Mouse (Mus musculus): ENCODE measurements around the gene Fgf14.
A peak's percentile ranks its signal among the peaks of the same experiment; 100 is the strongest.
"Not testable (repeated sequence)": the region's sequence is repeated elsewhere in the genome, so short reads cannot be mapped to it uniquely, and the experiment has no call there.

The Fgf14 gene

DNA sequence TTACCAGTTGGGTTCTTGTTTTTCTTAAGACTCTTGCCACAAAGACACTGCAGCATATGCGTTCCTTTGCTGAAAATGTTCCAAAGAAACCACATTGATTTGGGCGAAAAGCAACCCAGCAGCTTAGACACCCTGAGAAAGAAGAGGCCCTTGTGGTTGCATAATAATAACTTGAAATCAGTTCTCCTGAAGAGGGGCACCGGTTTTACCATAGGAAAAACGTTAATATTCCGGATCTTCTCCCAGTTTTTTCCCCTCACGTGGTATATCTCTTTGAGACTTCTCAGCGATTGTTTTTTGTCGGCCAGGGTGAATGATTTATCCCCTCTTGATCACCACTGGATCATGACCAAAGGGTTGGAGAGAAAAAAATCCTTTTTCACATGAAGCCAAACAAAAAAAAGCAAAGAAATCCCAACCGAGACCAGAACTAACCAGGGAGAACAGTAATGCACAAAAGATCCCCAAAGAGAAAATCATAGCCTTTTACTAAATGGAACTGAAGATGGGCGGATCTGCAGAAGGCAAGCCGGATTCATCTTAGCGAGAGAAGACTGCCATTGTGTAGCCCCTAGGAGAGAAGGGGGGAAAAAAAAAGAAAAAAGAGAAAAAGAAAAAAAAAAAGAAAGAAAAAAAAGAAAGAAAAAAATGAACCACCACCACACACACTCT lies at the start of gene Fgf14:
Gene Fgf14, minus strand, starts transcription at position 622 of the 672 bp plus-strand sequence.
- no peak for DNase-seq

DNA sequence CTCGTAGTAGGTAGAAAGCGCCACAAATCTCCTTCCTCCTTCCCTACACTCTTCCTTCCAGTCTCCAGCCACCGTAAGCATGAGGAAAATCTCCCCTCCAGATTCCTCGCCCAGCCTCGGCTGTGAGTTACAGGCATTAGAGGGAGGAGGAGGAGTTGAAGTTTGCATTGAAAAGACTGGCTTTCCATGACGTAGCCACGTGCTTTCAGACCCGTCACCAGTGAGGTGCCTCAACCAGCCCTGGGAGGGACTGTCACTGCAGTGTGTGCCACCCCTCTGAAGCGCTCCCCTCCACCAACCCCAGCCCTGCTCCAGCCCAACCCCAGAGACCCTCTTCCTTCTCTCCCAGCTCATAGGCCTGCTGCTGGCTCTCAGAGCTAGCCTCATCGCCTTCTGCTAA lies 452 bp upstream of the Fgf14 start:
- DNase-seq, result peak; percentile 57

DNA sequence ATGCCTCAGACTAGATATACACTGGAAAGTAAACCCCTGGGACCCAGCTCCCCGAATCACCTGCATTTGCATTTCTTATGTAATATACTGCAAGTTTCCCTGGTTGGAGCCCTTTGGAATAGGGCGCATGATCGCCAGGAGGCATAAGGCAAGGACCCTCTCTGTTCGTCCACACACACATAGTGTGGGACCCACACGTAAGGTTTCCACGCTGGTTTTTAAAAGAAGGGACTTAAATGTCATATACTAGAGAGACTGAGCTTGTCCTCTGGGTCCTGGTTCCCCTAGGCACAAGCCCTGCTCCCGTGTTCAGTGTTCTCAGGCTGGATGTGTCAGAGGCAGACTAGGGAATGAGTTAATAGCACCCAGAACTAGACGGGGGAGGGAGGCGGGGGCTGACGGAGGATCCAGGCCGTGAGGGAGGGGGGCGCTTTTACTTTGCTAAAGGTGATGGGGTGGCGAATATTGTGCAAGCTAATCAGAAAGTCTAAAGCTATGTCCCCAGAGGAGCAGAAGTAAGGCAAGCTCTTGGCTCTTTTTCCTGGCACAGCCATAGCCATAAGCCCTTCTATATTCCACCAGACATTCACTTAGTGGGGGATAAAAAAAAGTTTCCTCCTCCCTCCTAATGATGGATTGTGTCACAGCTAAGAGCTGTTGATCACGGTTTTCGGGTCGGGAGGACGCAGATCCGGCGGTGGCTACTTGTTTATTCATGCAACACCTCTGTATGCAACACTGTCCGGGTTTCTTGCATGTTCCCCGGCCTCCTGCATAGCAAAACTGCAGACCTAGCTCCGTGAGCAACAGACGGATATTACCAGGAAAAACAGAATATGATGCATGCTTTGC lies 1.0 kb downstream of the Fgf14 start:
- peak; percentile 32 for DNase-seq

DNA sequence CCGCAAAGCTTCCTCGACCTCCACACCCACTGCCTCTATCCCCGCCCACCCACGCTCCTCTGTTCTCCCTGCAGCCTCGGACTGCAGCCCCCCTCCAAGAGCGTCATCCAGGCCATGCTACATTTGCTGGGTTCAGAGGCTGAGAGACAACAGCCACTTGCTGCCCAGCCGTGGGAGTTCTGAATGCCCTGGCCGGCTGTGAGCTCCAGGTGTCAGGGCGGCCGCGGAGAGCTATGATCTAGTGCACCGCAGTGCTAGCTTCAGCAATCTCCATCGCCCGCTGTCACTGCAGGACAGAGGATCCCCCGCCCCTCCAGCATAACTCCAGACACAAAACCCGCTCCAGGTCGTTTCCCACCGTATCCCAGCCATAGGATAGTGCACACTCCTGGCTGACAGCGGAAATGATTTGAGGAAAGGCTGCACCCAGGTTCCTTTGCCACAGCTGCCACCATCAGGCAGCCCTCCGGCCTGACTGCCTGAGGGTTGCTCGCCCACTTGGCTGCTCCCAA lies 1.7 kb downstream of the Fgf14 start:
- DNase-seq, result peak; percentile 30

DNA sequence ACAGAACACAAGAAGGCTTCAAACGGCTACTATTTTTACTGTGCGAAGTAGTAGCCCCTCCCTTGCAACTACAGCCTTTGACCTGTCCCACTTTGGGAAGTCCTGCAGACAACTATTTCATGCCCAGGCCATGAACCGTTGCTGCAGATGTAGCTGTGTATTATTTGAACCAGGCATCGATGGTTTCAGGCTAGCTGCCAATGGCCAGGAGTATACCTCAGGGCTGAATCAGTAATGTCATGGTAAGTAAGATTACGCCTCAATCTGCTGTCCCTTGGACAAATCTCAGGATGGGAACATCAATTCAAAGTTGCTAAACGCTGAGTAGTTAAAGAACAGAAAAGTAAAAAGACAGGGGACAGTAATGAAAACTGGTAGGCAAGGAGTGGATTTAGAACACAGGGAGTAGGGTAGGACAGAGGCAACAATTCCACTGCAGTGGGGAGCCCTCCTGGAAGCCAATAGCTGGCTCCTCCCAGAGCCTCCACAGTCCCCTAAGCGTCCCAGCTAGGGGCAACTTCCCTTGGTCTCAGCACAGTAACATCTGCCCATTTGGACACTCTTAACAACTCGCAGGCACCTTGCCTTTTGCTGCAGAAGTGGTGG lies 2.3 kb downstream of the Fgf14 start:
- no peak for DNase-seq

DNA sequence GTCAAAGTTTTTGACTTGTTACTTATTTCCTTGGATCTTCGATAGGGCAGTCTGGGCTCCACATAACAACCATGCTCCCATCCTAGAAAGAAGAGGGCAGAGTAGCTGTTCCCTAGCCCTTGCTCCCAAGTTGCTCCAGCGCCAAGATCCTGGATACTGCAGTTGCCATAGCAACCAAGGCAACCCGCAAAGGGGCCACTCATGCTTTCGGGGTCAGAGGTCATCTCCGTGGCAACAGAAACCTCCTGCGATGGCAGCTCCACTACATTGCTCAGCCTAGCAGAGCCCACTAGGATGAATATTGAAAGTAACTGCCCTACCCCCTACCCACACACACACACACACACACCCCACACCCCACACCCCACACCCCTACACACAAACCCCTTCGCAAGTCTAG lies 7.2 kb downstream of the Fgf14 start:
- DNase-seq, result peak; percentile 64

DNA sequence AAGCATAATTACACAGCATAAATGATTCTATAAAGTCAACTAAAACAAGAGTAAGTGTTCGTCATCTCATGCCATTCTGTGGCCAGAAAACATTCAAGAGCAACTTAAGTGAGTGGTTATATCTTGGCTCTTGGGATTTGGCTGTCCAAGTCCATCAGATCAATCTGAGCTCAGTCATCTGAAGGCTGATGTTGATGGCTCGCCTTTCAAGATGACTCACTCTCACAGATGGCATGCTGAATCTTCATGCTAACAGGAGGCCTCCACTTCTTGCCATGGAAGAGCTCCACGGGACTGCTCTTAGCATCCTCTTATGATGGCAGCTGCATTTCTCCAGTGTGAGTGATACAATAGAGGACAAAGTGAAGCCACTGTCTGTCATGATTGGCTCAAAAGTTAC lies 34.1 kb downstream of the Fgf14 start:
- no peak for DNase-seq

DNA sequence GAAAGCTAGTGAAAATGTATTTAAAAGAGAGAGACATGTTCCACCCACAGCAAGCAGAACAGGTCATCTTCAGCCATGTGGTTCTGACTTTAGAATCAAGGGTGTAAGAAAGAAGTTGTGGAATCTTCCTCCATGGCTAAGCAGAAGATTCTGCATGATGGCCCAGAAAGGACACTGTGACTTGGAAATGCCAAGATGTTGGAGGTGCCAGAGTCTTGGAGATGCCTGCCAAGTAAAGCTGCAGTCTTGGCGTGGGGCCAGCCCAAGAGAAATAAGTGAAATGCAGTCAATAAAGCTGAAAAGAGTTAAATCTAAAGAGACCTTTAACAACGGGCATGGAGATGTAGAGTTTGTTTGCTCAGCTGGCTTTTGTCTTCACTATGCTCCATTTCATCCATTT lies 42.0 kb downstream of the Fgf14 start:
- DNase-seq, result peak; percentile 36

DNA sequence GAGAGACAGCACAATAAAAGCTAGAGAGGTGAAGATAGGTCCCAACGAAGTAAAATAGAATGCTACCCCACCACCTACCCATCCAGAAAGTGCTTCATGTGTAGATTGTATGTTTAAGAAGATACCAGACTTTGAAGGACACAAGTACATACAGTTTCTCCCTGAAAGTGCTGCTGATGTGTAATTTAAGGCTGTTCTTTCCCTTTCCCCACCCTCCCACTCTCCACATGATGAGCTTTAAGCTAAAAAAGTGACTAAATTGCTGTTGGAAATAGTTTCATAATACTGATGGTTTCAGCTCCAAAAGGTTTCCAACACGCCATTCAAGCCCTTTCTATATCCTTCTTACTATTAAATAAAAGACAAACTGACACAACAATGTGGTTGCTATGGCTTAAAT lies 63.5 kb downstream of the Fgf14 start:
- DNase-seq, result no peak

DNA sequence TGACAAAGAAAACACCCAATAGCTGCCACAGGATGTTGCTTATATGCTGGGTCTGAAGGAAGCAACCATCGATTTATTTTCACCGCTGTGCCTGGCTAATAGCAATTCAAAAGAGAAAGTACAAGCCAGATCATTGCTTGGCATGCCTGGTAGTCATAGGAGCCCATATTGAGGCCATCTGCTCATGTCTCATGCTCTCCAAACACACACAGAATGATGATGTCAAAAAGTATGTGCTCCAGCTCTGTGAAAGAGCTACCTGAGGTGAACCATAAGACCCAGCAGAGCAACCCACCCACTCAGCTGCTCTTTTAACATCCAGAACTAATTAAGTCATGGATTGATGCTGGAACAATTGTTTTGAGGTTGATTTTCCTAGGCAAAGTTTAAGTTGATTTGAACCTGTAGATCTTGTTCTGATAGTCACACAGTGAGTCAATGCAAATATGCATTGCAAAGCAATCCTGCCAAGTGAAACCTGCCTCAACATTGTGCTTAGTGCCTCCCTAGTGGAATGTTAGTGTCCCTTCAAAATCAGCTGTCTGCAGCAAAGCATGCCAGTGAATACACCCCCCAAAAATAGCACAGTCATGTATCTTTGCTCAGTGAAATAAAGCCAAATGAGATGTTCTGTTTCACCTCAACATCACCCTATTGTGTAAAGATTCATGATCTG lies 70.8 kb downstream of the Fgf14 start:
- DNase-seq, result no peak

DNA sequence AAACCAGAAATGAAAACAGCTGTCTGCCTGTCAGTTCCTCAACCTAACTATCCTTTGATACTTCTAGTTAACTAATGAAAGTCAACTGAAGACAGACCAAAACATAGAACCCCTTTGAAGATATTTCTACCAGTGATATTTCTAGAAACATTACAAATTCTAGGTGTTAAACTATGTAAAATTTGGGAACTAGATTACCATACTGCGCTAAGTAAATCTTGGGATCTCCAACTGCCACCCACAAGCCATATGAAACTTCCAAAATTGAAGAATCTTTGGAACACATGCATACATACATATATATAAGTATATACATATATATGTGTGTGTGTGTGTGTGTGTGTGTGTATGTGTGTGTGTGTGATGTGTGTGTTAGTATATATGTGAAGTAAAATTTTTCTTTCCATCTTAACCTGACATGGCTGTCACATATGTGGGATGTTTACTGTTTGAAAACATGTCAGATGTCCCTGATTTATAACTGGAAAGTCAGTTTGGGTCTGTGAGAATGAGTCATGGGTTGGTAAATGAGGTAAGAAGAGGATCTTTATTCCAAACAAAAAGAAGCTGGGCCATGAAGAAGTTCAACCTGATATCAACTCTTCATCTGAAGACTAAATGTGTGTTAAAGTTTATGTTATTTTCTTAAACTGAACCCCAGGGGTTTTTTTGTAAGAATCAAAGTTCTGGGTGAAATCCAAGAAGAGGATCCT lies 71.7 kb downstream of the Fgf14 start:
- DNase-seq, result no peak

DNA sequence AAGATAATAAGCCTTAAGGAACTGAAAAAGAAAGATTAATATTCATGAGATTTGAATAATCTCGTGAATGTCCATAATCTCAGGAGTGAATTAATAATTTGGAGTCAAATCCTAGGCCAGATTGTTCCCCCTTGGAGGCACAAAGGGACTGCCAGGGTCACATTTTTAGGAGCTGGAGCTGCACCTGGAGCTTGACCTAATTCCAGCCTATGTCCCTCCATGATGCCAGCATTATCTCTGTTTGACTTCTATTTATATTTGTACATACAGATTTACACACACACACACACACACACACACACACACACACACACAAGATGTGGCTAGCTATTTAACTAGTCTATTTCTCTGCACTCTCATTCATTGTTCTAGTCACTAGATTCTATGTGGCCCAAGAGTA lies 100.4 kb downstream of the Fgf14 start:
- no peak for DNase-seq

DNA sequence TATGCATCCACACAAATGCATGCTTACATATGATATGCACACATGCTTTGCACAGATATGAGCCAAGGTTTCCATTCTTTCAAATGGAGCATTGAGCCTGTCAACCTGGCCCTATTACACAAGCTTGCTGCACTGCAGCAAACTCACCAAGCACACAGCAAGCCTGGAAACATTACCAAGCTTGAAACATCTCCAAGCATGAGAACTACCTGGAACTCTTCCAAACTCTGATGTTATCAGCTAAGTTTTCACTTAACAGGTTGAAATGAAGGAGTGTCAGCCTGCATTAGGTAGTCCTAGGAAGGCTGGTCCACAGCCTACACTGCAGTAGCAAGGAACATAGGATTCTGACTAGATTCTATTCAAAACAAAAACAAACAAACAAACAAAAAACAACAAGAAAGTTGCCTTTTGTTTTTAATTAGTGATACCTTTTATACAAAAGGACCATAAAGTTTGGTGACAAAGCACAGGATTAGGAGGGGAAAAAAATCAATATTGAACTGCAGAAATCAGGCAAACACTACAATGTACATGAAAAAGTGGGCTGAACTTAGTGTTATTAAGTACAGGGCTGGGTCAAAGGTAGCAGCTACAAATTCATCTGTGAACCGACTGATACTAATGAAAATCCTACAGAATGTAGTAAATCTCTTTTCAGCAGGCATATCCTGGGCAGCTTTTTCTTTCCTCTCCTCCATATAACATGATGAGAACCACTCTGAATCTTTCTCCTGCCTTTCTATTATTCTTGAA lies 101.6 kb downstream of the Fgf14 start:
- DNase-seq, result no peak

DNA sequence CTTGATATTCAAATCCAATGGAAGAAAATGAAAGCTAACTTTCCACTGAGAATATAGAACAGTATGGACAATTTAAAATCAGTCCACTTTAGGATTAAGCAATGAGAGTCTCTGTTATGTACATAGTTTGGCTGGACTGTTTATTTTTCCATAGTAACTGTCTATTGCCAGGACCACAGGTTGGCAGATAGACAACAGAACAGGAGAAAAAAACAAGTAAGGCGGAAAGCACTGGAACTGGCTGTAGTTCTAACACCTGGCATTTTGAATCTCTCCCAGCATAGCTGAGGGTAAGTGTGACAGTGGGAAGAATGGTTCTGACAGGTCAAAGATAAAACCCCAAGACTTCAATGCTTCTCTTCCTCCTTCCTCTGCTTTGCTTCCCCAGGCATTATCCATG lies 110.5 kb downstream of the Fgf14 start:
- DNase-seq, result no peak

DNA sequence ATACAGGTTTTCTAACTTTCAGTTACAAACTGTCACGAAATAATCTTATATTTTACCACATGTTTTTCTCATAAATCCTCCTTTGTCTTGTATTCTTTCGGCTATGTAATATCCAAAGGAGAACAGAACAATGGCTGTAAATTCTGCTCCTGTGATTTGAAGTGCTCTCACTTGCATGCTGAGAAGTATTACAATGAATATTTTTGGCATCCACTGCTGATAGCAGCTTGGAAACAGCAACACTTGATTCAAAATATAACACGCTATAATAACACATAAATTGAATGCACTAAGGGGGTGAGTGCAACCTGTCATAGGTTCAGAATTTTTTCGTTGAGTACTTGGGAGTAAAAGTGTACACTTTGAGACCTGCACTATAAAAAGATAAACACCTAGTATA lies 115.4 kb downstream of the Fgf14 start:
- no peak for DNase-seq

DNA sequence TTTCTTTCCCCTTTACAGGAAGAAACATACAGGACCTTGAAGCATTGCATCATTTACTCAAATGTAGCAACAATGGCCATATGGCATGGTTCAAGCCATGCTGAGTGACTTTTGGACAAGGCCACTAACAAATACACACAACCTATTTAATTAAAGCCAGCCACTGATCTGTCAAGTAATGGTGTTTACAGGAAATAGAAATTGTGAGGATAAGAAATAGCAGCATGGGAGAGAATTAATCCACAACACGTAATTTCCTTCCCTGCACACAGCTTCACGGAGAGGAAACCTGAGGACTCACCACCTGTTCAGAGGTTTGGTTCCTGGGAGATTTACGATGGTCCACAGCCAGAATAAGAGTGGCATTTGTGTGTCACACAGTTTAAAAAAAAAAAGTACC lies 140.8 kb downstream of the Fgf14 start:
- DNase-seq, result no peak

DNA sequence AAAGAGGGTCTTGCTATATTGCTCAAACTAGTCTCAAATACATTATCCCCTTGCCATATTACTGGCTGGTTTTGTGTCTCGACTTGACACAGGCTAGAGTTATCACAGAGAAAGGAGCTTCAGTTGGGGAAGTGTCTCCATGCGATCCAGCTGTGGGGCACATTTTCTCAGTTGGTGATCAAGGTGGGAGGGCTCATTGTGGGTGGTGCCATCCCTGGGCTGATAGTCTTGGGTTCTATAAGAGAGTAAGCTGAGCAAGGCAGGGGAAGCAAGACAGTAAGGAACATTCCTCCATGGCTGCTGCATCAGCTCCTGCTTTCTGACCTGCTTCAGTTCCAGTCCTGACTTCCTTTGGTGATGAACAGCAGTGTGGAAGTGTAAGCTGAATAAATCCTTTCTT lies 141.6 kb downstream of the Fgf14 start:
- DNase-seq, result not testable (repeated sequence)

DNA sequence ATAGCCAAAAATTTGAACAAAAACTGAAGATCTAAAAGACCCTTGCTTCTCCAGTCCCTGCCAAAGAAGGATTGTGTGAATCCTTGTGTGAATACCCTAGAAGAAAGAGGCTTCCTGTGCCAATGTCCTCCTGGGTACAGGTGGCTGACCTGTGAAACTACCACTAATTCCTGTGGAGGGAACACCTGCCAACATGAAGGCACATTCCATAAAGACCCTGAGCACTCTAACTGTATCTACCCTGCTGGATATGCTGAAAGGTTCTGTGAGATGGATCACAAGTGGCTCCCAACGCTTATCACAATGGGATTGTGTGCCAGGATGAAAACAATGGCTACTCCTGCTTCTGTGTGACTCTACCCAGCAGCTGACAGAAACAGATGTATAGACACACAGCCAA lies 144.9 kb downstream of the Fgf14 start:
- no peak for DNase-seq

DNA sequence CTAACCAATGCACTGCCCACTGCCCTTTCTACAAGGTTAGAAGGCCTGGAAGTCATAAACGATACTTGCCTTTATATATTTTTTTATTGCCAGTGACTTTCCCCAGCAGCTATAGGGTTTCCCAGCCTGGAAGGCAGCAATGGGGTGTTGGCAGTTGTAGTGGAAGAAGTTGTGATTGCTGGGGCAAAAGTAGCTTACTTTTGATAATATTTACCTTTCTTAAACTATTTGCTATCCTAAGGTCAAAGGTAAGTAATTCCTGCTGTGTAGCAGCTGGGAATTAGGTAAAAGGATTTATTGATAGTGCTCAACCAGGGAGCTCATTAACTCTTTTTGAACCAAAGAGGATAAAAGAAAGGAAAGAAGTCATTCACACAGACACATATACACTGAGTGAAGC lies 164.9 kb downstream of the Fgf14 start:
- no peak for DNase-seq

DNA sequence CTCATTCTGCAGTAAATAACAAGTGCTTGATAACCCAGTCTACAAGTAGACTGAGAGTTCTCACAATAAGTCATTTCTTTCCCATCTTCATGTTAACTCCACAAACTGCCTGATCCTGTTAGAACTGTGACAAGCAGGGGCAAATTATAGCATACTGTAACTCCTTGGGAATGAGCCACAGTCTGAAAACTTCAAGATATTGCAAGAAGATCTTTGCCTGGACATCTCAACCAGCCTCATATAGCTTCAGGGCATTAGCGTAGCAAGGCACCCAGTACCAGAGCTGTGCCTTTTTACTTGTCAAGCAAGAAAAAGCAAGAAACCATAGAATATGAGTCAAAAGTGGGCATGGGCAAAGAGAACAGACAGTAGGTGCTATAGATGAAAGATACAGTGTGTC lies 188.0 kb downstream of the Fgf14 start:
- no peak for DNase-seq

DNA sequence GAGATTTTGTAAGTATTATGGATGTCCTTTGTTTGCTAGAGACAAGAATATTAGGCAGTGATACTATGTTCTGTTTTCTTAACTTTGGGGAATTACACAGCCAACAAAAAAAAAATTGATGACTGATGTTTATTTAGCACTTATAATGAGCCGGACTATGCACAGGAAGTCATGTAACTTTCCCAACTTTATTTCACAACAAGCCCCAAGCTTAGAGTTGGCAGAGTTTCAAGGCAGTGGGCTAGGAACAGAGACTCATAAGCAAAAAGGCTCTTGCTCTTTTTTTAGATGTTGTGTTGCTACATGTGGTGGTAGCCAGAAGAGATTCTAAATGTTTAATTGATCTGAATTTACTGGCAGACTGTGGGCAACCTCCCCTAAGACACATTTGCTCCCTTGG lies 191.7 kb downstream of the Fgf14 start:
- DNase-seq, result no peak

Measured in right cerebral cortex, postnatal 14 days (tissue).